Mouse (Mus musculus) MEL (cell line): ENCODE results near the gene Eef1akmt3.

Experiments used
- CHD2 ChIP-seq: IDR thresholded peaks from 2 replicates; pipeline ENCODE4 v1.6.1; 2011; ENCODE audit warnings: low read length, improper control_type of control experiment
- CTCF ChIP-seq, 3 experiments: IDR thresholded peaks in 2 of 3; conservative IDR thresholded peaks in 1 of 3; 2 replicates each; pipeline ENCODE4 v1.5.1; 2011 to 2012; ENCODE audit warnings: low read length in 3 of 3, low read depth in 2 of 3, mild to moderate bottlenecking in 2 of 3, improper control_type of control experiment in 1 of 3, inconsistent platforms in 1 of 3, mixed read lengths in 1 of 3, moderate library complexity in 1 of 3; ENCODE audit not compliant: control insufficient read depth in 1 of 3, insufficient read depth in 1 of 3, poor library complexity in 1 of 3, severe bottlenecking in 1 of 3
- EP300 ChIP-seq, 2 experiments: IDR thresholded peaks; 2 replicates each; pipeline ENCODE4 v1.6.1; 2011; ENCODE audit warnings: improper control_type of control experiment in 2 of 2, low read length in 2 of 2, low read depth in 1 of 2, mild to moderate bottlenecking in 1 of 2
- POLR2A ChIP-seq, 2 experiments: IDR thresholded peaks; 2 replicates each; pipeline ENCODE4 v1.6.1; 2011 to 2012; ENCODE audit warnings: low read length in 2 of 2, mild to moderate bottlenecking in 2 of 2, control low read depth in 1 of 2, improper control_type of control experiment in 1 of 2, low read depth in 1 of 2, moderate library complexity in 1 of 2; ENCODE audit not compliant: control insufficient read depth in 1 of 2, insufficient read depth in 1 of 2, poor library complexity in 1 of 2
- ZNF384 ChIP-seq: IDR thresholded peaks from 2 replicates; pipeline ENCODE4 v1.6.1; 2012; ENCODE audit warnings: low read depth, mild to moderate bottlenecking, inconsistent platforms, low read length, improper control_type of control experiment

GRCm38 (mm10) chr10:126981746-126982145 lies 59.6 kb downstream of the Eef1akmt3 start:
- no peak for TF ChIP-seq POLR2A (IDR thresholded peaks at IDR 0.05; ENCODE audit: control insufficient read depth in 1 of 2, insufficient read depth in 1 of 2, low read depth in 1 of 2, low read length in 2 of 2, poor library complexity in 1 of 2)
- no peak for TF ChIP-seq ZNF384
- no peak for TF ChIP-seq EP300 (IDR thresholded peaks at IDR 0.05; ENCODE audit: low read depth in 1 of 2, low read length in 2 of 2)
- TF ChIP-seq CTCF (IDR thresholded peaks at IDR 0.05 in 2 of 3, conservative IDR thresholded peaks at IDR 0.05 in 1 of 3; ENCODE audit: control insufficient read depth in 1 of 3, insufficient read depth in 1 of 3, low read depth in 2 of 3, low read length in 3 of 3, poor library complexity in 1 of 3, severe bottlenecking in 1 of 3), result no peak
- TF ChIP-seq CHD2, result no peak
